Mouse (Mus musculus): Measurements from ENCODE around the gene Atp8a2. TPM values are rescaled to one million over a fixed set of nuclear protein-coding genes. Genes with fewer than 3 reads are reported as not detected.

Atp8a2 gene
- polyA plus RNA-seq, 1 experiment from 2014 or later = 14.1 TPM

GRCm38 (mm10) chr14:59649337-59649736 is 547.6 kb downstream of the Atp8a2 start:
- no peak overlapping the region for H3K4me3 ChIP-seq (replicated peaks)
- no peak overlapping the region for H3K27ac ChIP-seq
- H3K9ac ChIP-seq = no peak overlapping the region
- peaks cover 4% of the 10 kb centered on the region; the same call in 1 of the 2 replicates for H3K4me1 ChIP-seq
- no peak for ATAC-seq (ENCODE audit: low FRiP score)
- WGBS = 88% methylated on average over 6 of the region's 6 CpGs
- no peak overlapping the region for H3K4me2 ChIP-seq
- no peaks in the 10 kb centered on the region for H3K9me3 ChIP-seq
- no peaks in the 10 kb centered on the region for H3K27me3 ChIP-seq
- H3K36me3 ChIP-seq (replicated peaks) = no peaks in the 10 kb centered on the region

- no peak overlapping the region for H3K9ac ChIP-seq
- no peaks in the 10 kb centered on the region for H3K9me3 ChIP-seq
- ATAC-seq (ENCODE audit: low FRiP score) = no peak
- H3K27me3 ChIP-seq = no peaks in the 10 kb centered on the region
- 83% methylated on average over 10 of the region's 10 CpGs for WGBS
- no peak overlapping the region for H3K27ac ChIP-seq
- H3K4me2 ChIP-seq = no peak overlapping the region
- peaks cover 4% of the 10 kb centered on the region; the same call in 1 of the 2 replicates for H3K4me1 ChIP-seq
- H3K4me3 ChIP-seq (replicated peaks) = no peak overlapping the region
- H3K36me3 ChIP-seq (replicated peaks) = no peaks in the 10 kb centered on the region
These were observed 548.4 kb downstream of the Atp8a2 start for GRCm38 (mm10) chr14:59648611-59649010.

- Histone ChIP-seq H3K4me2 (no peak overlapping the region), H3K9ac (no peak overlapping the region), H3K27me3 (no peaks in the 10 kb centered on the region), H3K4me1 (peaks cover 9% of the 10 kb centered on the region), H3K9me3 (no peaks in the 10 kb centered on the region), H3K4me3 (replicated peaks) (no peak overlapping the region), H3K27ac (no peak overlapping the region), H3K36me3 (replicated peaks) (no peaks in the 10 kb centered on the region)
- no peak for ATAC-seq (ENCODE audit: low FRiP score)
- WGBS = 79% methylated on average over 16 of the region's 16 CpGs
These were observed 549.9 kb downstream of the Atp8a2 start for GRCm38 (mm10) chr14:59646826-59647697.

- Histone ChIP-seq H3K4me3 (replicated peaks) (no peak overlapping the region), H3K36me3 (replicated peaks) (no peaks in the 10 kb centered on the region), H3K4me1 (peaks cover 18% of the 10 kb centered on the region), H3K27ac (no peak overlapping the region), H3K4me2 (no peak overlapping the region), H3K27me3 (no peaks in the 10 kb centered on the region), H3K9me3 (no peaks in the 10 kb centered on the region), H3K9ac (no peak overlapping the region)
- no peak for ATAC-seq (ENCODE audit: low FRiP score)
- WGBS = 83% methylated on average over 3 of the region's 3 CpGs
These were observed 552.1 kb downstream of the Atp8a2 start for GRCm38 (mm10) chr14:59644896-59645295.

- no peak for ATAC-seq (ENCODE audit: low FRiP score)
- H3K9me3 ChIP-seq = no peaks in the 10 kb centered on the region
- no peaks in the 10 kb centered on the region for H3K36me3 ChIP-seq (replicated peaks)
- no peak overlapping the region for H3K27ac ChIP-seq
- no peaks in the 10 kb centered on the region for H3K27me3 ChIP-seq
- H3K9ac ChIP-seq = no peak overlapping the region
- peaks cover 23% of the 10 kb centered on the region for H3K4me1 ChIP-seq
- H3K4me2 ChIP-seq = no peak overlapping the region
- 89% methylated on average over 1 of the region's 1 CpGs for WGBS
- no peak overlapping the region for H3K4me3 ChIP-seq (replicated peaks)
These were observed 552.8 kb downstream of the Atp8a2 start for GRCm38 (mm10) chr14:59644166-59644565.

- ATAC-seq (ENCODE audit: low FRiP score) = no peak
- no peak overlapping the region for H3K4me3 ChIP-seq (replicated peaks)
- no peak overlapping the region for H3K9ac ChIP-seq
- no peaks in the 10 kb centered on the region for H3K9me3 ChIP-seq
- WGBS = 85% methylated on average over 12 of the region's 12 CpGs
- peaks cover 4% of the 10 kb centered on the region; the same call in 1 of the 2 replicates for H3K27me3 ChIP-seq
- H3K4me2 ChIP-seq = no peak overlapping the region
- peaks cover 23% of the 10 kb centered on the region for H3K4me1 ChIP-seq
- H3K36me3 ChIP-seq (replicated peaks) = no peaks in the 10 kb centered on the region
- H3K27ac ChIP-seq = no peak overlapping the region
These were observed 553.4 kb downstream of the Atp8a2 start for GRCm38 (mm10) chr14:59643582-59643981.

GRCm38 (mm10) chr14:59641856-59642255 is 555.1 kb downstream of the Atp8a2 start:
- 43% methylated on average over 5 of the region's 5 CpGs for WGBS
- peaks cover 19% of the 10 kb centered on the region for H3K4me1 ChIP-seq
- H3K9me3 ChIP-seq = no peaks in the 10 kb centered on the region
- no peaks in the 10 kb centered on the region for H3K36me3 ChIP-seq (replicated peaks)
- peak; percentile 46; the same call in 1 of the 2 replicates for ATAC-seq (ENCODE audit: low FRiP score)
- no peak overlapping the region for H3K9ac ChIP-seq
- peaks cover 4% of the 10 kb centered on the region; the same call in 1 of the 2 replicates for H3K27me3 ChIP-seq
- no peak overlapping the region for H3K4me3 ChIP-seq (replicated peaks)
- H3K27ac ChIP-seq = no peak overlapping the region
- no peak overlapping the region for H3K4me2 ChIP-seq

- WGBS = 62% methylated on average over 7 of the region's 7 CpGs
- Histone ChIP-seq H3K4me3 (replicated peaks) (no peak overlapping the region), H3K4me1 (peaks cover 19% of the 10 kb centered on the region), H3K27ac (0 out of 2 replicates have a peak overlapping the region, but pooled peaks have one; percentile 19), H3K9me3 (no peaks in the 10 kb centered on the region), H3K4me2 (no peak overlapping the region), H3K9ac (no peak overlapping the region), H3K36me3 (replicated peaks) (no peaks in the 10 kb centered on the region), H3K27me3 (peaks cover 4% of the 10 kb centered on the region; the same call in 1 of the 2 replicates)
- no peak for ATAC-seq (ENCODE audit: low FRiP score)
These were observed 557.9 kb downstream of the Atp8a2 start for GRCm38 (mm10) chr14:59638906-59639703.

- H3K36me3 ChIP-seq (replicated peaks) = peaks cover 30% of the 10 kb centered on the region
- H3K4me3 ChIP-seq (replicated peaks) = no peak overlapping the region
- H3K9ac ChIP-seq = no peak overlapping the region
- peaks cover 9% of the 10 kb centered on the region for H3K4me1 ChIP-seq
- peaks cover 4% of the 10 kb centered on the region; the same call in 1 of the 2 replicates for H3K27me3 ChIP-seq
- no peak for ATAC-seq (ENCODE audit: low FRiP score)
- no peak overlapping the region for H3K4me2 ChIP-seq
- 74% methylated on average over 9 of the region's 9 CpGs for WGBS
- no peak overlapping the region for H3K27ac ChIP-seq
- H3K9me3 ChIP-seq = no peaks in the 10 kb centered on the region
These were observed 563.0 kb downstream of the Atp8a2 start for GRCm38 (mm10) chr14:59633988-59634387.

GRCm38 (mm10) chr14:59633295-59633898 is 563.6 kb downstream of the Atp8a2 start:
- no peak for ATAC-seq (ENCODE audit: low FRiP score)
- H3K4me1 ChIP-seq = peaks cover 9% of the 10 kb centered on the region
- no peaks in the 10 kb centered on the region for H3K9me3 ChIP-seq
- H3K9ac ChIP-seq = no peak overlapping the region
- no peaks in the 10 kb centered on the region for H3K27me3 ChIP-seq
- no peak overlapping the region for H3K27ac ChIP-seq
- no peak overlapping the region for H3K4me3 ChIP-seq (replicated peaks)
- H3K4me2 ChIP-seq = no peak overlapping the region
- WGBS = 71% methylated on average over 5 of the region's 5 CpGs
- peaks cover 30% of the 10 kb centered on the region for H3K36me3 ChIP-seq (replicated peaks)

- WGBS = 89% methylated on average over 6 of the region's 6 CpGs
- no peak overlapping the region for H3K27ac ChIP-seq
- no peak for ATAC-seq (ENCODE audit: low FRiP score)
These were observed 564.9 kb downstream of the Atp8a2 start for GRCm38 (mm10) chr14:59632067-59632466.

GRCm38 (mm10) chr14:59630096-59630495 is 566.9 kb downstream of the Atp8a2 start:
- ATAC-seq (ENCODE audit: low FRiP score) = no peak

More at GRCm38 (mm10) chr14:59632067-59632466, 564.9 kb downstream of the Atp8a2 start:
- peaks cover 3% of the 10 kb centered on the region; the same call in 1 of the 2 replicates for H3K27me3 ChIP-seq
- no peak overlapping the region for H3K9ac ChIP-seq
- H3K9me3 ChIP-seq = no peaks in the 10 kb centered on the region
- H3K4me1 ChIP-seq = peaks cover 20% of the 10 kb centered on the region
- no peak overlapping the region for H3K4me2 ChIP-seq
- peaks cover 30% of the 10 kb centered on the region for H3K36me3 ChIP-seq (replicated peaks)
- no peak overlapping the region for H3K4me3 ChIP-seq (replicated peaks)

More at GRCm38 (mm10) chr14:59630096-59630495, 566.9 kb downstream of the Atp8a2 start:
- Histone ChIP-seq H3K4me1 (peaks cover 23% of the 10 kb centered on the region), H3K4me3 (replicated peaks) (no peak overlapping the region), H3K9me3 (no peaks in the 10 kb centered on the region), H3K27ac (no peak overlapping the region), H3K36me3 (replicated peaks) (peaks cover 30% of the 10 kb centered on the region), H3K27me3 (peaks cover 9% of the 10 kb centered on the region), H3K9ac (no peak overlapping the region), H3K4me2 (no peak overlapping the region; the same call in 1 of the 2 replicates)
- 86% methylated on average over 9 of the region's 9 CpGs for WGBS
